In genomic region chr11:80477341-80478199, GRCm38 (mm10) we compare ENCODE assay signal across 8 mouse cellular contexts. TPM values are rescaled to one million over a fixed set of nuclear protein-coding genes. Genes with fewer than 3 reads are reported as not detected.
DNase-seq lines count a peak whose midpoint lies in the region; ATAC-seq and TF ChIP-seq lines count a peak whose summit lies in the region.

No protein-coding gene starts in this region.

- peak overlapping the region; percentile 100 for H3K9ac ChIP-seq in hindbrain, embryonic 13.5 days
- peak overlapping the region; percentile 76 for H3K9ac ChIP-seq in liver, embryonic 13.5 days

- peaks cover 39% of the 10 kb centered on the region for H3K4me1 ChIP-seq in hindbrain, embryonic 13.5 days (replicated peaks)
- H3K4me1 ChIP-seq in liver, embryonic 13.5 days (replicated peaks): peaks cover 36% of the 10 kb centered on the region

- H3K79me3 ChIP-seq in C2C12 (ENCODE audit: low read depth): peaks cover 31% of the 10 kb centered on the region

- no peaks in the 10 kb centered on the region for H3K27me3 ChIP-seq in C2C12 (ENCODE audit: control insufficient read depth, insufficient read depth, insufficient read length)
- H3K27me3 ChIP-seq in hindbrain, embryonic 13.5 days: peaks cover 9% of the 10 kb centered on the region; the same call in 1 of the 2 replicates
- peaks cover 16% of the 10 kb centered on the region for H3K27me3 ChIP-seq in liver, embryonic 13.5 days

- H3ac ChIP-seq in C2C12 (ENCODE audit: control insufficient read depth, insufficient read length, low read depth): peak overlapping the region; percentile 91

- peaks cover 50% of the 10 kb centered on the region for H3K79me2 ChIP-seq in C2C12 (ENCODE audit: control insufficient read depth, insufficient read depth)

- H3K4me2 ChIP-seq in hindbrain, embryonic 13.5 days: peak overlapping the region; percentile 97
- H3K4me2 ChIP-seq in liver, embryonic 13.5 days: peak overlapping the region; percentile 99

- H3K4me3 ChIP-seq in C2C12 (ENCODE audit: insufficient read depth, poor library complexity, severe bottlenecking): peak overlapping the region; percentile 68
- H3K4me3 ChIP-seq in hindbrain, embryonic 13.5 days: peak overlapping the region; percentile 97
- H3K4me3 ChIP-seq in liver, embryonic 13.5 days (replicated peaks): peak overlapping the region; percentile 72

- ATAC-seq in hindbrain, embryonic 13.5 days (ENCODE audit: low FRiP score): peak; percentile 18
- peak; percentile 3 for ATAC-seq in liver, embryonic 13.5 days (ENCODE audit: low read depth)

- 7% methylated on average over 55 of the region's 55 CpGs for WGBS in hindbrain, embryonic 13.5 days
- WGBS in liver, embryonic 13.5 days (ENCODE audit: insufficient replicate concordance): 25% methylated on average over 54 of the region's 55 CpGs

- peak; percentile 51 for DNase-seq in embryo, embryonic 10 days (ENCODE audit: low spot score)
- no peak for DNase-seq in embryo, embryonic 11 days
- peak; percentile 68 to 72 for DNase-seq in cerebellum, postnatal 25 days
- no peak for DNase-seq in liver, embryonic 13.5 days
- peak; percentile 46 for DNase-seq in retina, postnatal 7 days (ENCODE audit: low read depth, low spot score)
- no peak for DNase-seq in yolk sac, embryonic 10.5 days (ENCODE audit: low spot score)

- peak overlapping the region; percentile 99 for H3K27ac ChIP-seq in hindbrain, embryonic 13.5 days
- no peak overlapping the region for H3K27ac ChIP-seq in liver, embryonic 13.5 days

- no peak for TF ChIP-seq CTCF in C2C12 (IDR thresholded peaks at IDR 0.05; ENCODE audit: control insufficient read depth, insufficient read depth, insufficient read length)

- H3K36me3 ChIP-seq in C2C12 (ENCODE audit: control insufficient read depth, insufficient read depth): peaks cover 47% of the 10 kb centered on the region
- H3K36me3 ChIP-seq in hindbrain, embryonic 13.5 days: peaks cover 31% of the 10 kb centered on the region
- peaks cover 23% of the 10 kb centered on the region for H3K36me3 ChIP-seq in liver, embryonic 13.5 days

- no peaks in the 10 kb centered on the region for H3K9me3 ChIP-seq in hindbrain, embryonic 13.5 days
- no peaks in the 10 kb centered on the region for H3K9me3 ChIP-seq in liver, embryonic 13.5 days (replicated peaks)

TF ChIP-seq in C2C12, 6 proteins besides CTCF, POLR2A, EP300 and RAD21:
- no peak for TF ChIP-seq FOSL1 (IDR thresholded peaks at IDR 0.05; ENCODE audit: insufficient read depth, low read length, poor library complexity, severe bottlenecking)
- no peak for TF ChIP-seq MYOG (IDR thresholded peaks at IDR 0.05; ENCODE audit: control insufficient read depth, extremely low read depth, insufficient read length)
- no peak for TF ChIP-seq USF1 (IDR thresholded peaks at IDR 0.05; ENCODE audit: low read depth)
- TF ChIP-seq MYOD1 (IDR thresholded peaks at IDR 0.05; ENCODE audit: control insufficient read depth, insufficient read length, low read depth): no peak
- no peak for TF ChIP-seq MAX (IDR thresholded peaks at IDR 0.05)
- no peak for TF ChIP-seq CEBPB (IDR thresholded peaks at IDR 0.05; ENCODE audit: low read depth)

RNA-seq across cellular contexts. Expression of gene Cdk5r1, which starts 0.7 kb away (rescaled TPM):
- 4.7 TPM for polyA plus RNA-seq in C2C12 (2012; fragmentation: generic; extraction: Trizol)
- 93.2 and 105 TPM in 2 replicates for polyA plus RNA-seq in hindbrain, embryonic 13.5 days (2015; fragmentation: Nextera tagmentation; extraction: Ambion mirVana)
- polyA plus RNA-seq in liver, embryonic 13.5 days (2015; fragmentation: Nextera tagmentation; extraction: Ambion mirVana): 0.41 TPM in 2 replicates

RNA-seq across cellular contexts. Expression of gene Psmd11, which starts 49.2 kb away (rescaled TPM):
- 82.9 TPM for polyA plus RNA-seq in C2C12 (2012; fragmentation: generic; extraction: Trizol)
- polyA plus RNA-seq in hindbrain, embryonic 13.5 days (2015; fragmentation: Nextera tagmentation; extraction: Ambion mirVana): 293 and 331 TPM in 2 replicates
- 218 and 238 TPM in 2 replicates for polyA plus RNA-seq in liver, embryonic 13.5 days (2015; fragmentation: Nextera tagmentation; extraction: Ambion mirVana)

Comparison
In these comparisons a context has a peak if more than half of its experiments do, and no peak if none do; other contexts are left out.
1. DNase-seq: peak in embryo, embryonic 10 days (single experiment), cerebellum, postnatal 25 days (2 of 2) and retina, postnatal 7 days (single experiment); none in embryo, embryonic 11 days (single experiment), liver, embryonic 13.5 days (single experiment) and yolk sac, embryonic 10.5 days (single experiment).
2. RNA of gene Cdk5r1, which starts 0.7 kb away (polyA plus RNA-seq): 93.2 to 105 TPM in hindbrain, embryonic 13.5 days; 4.7 TPM in C2C12 (single experiment) and 0.41 TPM in liver, embryonic 13.5 days; every median in the first group is over 10 times any median in the second.
3. Peak in every context shown above with its lines, with median percentiles within 50 percentile points of each other: H3K4me3 ChIP-seq.